Mouse (Mus musculus) neural tube, embryonic 14.5 days (tissue): ENCODE measurements at regions not wholly inside any gene's neighbourhood (a gene's known extent, or its start where the extent isn't known, plus 50 kb on each side); places are given as distances from the start of the nearest gene placed in this dataset.

Source experiments
- ATAC-seq: fragments of 200-750 bp; cut with Nextera tagmentation; 2 replicates; pipeline ENCODE4 v1.8.0; 2017; ENCODE audit warnings: low read depth, mild to moderate bottlenecking, moderate TSS enrichment, moderate library complexity
- H3K27ac ChIP-seq: fragments of 300-500 bp; sonication (generic); 2 replicates; pipeline ENCODE4 v1.5.1; 2014; ENCODE audit warnings: low read depth, mild to moderate bottlenecking, control low read depth, low read length, moderate library complexity, mixed read lengths
- H3K27me3 ChIP-seq: fragments of 300-500 bp; sonication (generic); 2 replicates; pipeline ENCODE4 v1.6.1; 2014; ENCODE audit warnings: low read length; ENCODE audit not compliant: control insufficient read depth, insufficient read depth
- H3K36me3 ChIP-seq: fragments of 300-500 bp; sonication (generic); 2 replicates; pipeline ENCODE4 v1.6.1; 2014; ENCODE audit warnings: low read length, mixed read lengths; ENCODE audit not compliant: control insufficient read depth, insufficient read depth
- H3K4me1 ChIP-seq: fragments of 300-500 bp; sonication (generic); 2 replicates; pipeline ENCODE4 v1.6.1; 2014; ENCODE audit warnings: low read length; ENCODE audit not compliant: control insufficient read depth, insufficient read depth
- H3K4me2 ChIP-seq: fragments of 300-500 bp; sonication (generic); 2 replicates; pipeline ENCODE4 v1.6.1; 2014; ENCODE audit warnings: mild to moderate bottlenecking, low read depth, low read length, control low read depth
- H3K4me3 ChIP-seq: fragments of 300-500 bp; sonication (generic); 2 replicates; pipeline ENCODE4 v1.5.1; 2014; ENCODE audit warnings: low read depth, low read length, control low read depth, mixed read lengths
- H3K9ac ChIP-seq: fragments of 300-500 bp; sonication (generic); replicated peaks from 2 replicates; pipeline ENCODE4 v1.6.1; 2014; ENCODE audit warnings: low read depth, mild to moderate bottlenecking, control low read depth, low read length, mixed read lengths
- H3K9me3 ChIP-seq: fragments of 300-500 bp; sonication (generic); 2 replicates; pipeline ENCODE4 v1.6.1; 2016; ENCODE audit warnings: low read length; ENCODE audit not compliant: control insufficient read depth
- WGBS: fragments of 180-500 bp; shearing (Covaris S2); extraction: QIAGEN DNeasy Blood & Tissue Kit; methylation state at CpG from one replicate; pipeline ENCODE4 v1.1.7; 2014; 5-methylcytosine and 5-hydroxymethylcytosine counted together

DNA sequence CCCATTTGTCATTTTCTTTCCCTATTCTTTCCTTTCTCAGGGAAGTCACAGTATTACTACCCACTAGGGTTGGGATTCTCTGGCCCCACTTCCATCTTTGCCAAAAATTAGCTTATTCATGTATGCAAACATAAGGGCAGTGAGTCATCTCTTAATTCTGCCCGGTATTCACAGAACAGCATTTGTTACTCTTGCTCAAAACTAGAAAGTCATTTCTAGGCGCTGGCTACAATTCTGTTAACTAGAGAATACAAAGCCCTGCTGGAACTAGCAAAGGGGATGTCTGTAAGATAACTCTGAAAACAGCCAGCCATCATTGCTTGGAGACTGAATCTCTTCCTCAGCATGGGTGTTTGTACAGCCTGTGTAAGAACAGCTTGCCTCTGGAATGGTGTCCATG, 74.4 kb upstream of the Fam204a start:
- ATAC-seq, result no peak
- no peaks in the 10 kb centered on the region for H3K9me3 ChIP-seq
- H3K9ac ChIP-seq, result no peak overlapping the region
- no peak overlapping the region for H3K4me3 ChIP-seq
- H3K36me3 ChIP-seq, result no peaks in the 10 kb centered on the region
- no peak overlapping the region for H3K4me2 ChIP-seq
- no peak overlapping the region for H3K27ac ChIP-seq
- H3K27me3 ChIP-seq, result no peaks in the 10 kb centered on the region
- H3K4me1 ChIP-seq, result no peaks in the 10 kb centered on the region
- 89% methylated on average over 2 of the region's 2 CpGs for WGBS

- no peak overlapping the region for H3K9ac ChIP-seq
- H3K36me3 ChIP-seq, result no peaks in the 10 kb centered on the region
- H3K27me3 ChIP-seq, result no peaks in the 10 kb centered on the region
- WGBS, result 93% methylated on average over 4 of the region's 4 CpGs
- H3K9me3 ChIP-seq, result no peaks in the 10 kb centered on the region
- no peak overlapping the region for H3K4me2 ChIP-seq
- ATAC-seq, result no peak
- no peak overlapping the region for H3K4me3 ChIP-seq
- H3K4me1 ChIP-seq, result 0 out of 2 replicates have a peak, but pooled peaks cover 2% of the 10 kb centered on the region
- no peak overlapping the region for H3K27ac ChIP-seq
Observed at GRCm38 (mm10) chr19:60290244-60290643, 63.7 kb upstream of the Fam204a start.

- Histone ChIP-seq H3K27me3 (no peaks in the 10 kb centered on the region), H3K4me1 (0 out of 2 replicates have a peak, but pooled peaks cover 2% of the 10 kb centered on the region), H3K27ac (peak overlapping the region; percentile 52), H3K36me3 (no peaks in the 10 kb centered on the region), H3K9ac (no peak overlapping the region), H3K4me3 (no peak overlapping the region), H3K4me2 (no peak overlapping the region), H3K9me3 (no peaks in the 10 kb centered on the region)
- 41% methylated on average over 6 of the region's 6 CpGs for WGBS
- no peak for ATAC-seq
Observed at GRCm38 (mm10) chr19:60286810-60287396, 60.4 kb upstream of the Fam204a start.

DNA sequence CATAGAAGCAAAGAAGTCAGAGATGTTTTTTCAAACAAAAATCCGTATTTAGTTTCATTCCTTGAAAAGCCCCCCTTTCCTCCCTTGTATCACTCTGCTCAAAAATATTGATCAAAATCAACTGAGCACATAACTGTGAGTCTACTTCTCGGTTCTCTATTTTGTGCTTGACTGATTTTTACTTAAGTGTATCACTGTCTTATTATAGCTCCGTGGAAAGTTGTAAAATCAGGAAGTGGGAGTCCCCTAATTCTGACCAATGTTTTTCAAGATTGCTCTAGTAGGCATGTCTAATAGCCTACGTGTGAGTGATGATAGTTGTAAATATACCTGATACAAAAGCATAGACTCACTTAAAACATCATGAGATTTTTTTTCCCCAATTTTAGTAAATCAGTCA, 58.4 kb upstream of the Fam204a start:
- H3K27me3 ChIP-seq, result no peaks in the 10 kb centered on the region
- H3K9ac ChIP-seq, result no peak overlapping the region
- H3K36me3 ChIP-seq, result no peaks in the 10 kb centered on the region
- H3K4me3 ChIP-seq, result no peak overlapping the region
- no peak for ATAC-seq
- no peak overlapping the region for H3K4me2 ChIP-seq
- H3K9me3 ChIP-seq, result no peaks in the 10 kb centered on the region
- H3K27ac ChIP-seq, result no peak overlapping the region
- H3K4me1 ChIP-seq, result 0 out of 2 replicates have a peak, but pooled peaks cover 2% of the 10 kb centered on the region
- 64% methylated on average over 4 of the region's 4 CpGs for WGBS
